Comparison of ENCODE assay signal across 9 mouse cellular contexts in genomic region chr17:53554088-53554487, GRCm38 (mm10). TPM values are rescaled to one million over a fixed set of nuclear protein-coding genes. Genes with fewer than 3 reads are reported as not detected.
DNase-seq lines count a peak whose midpoint lies in the region; ATAC-seq and TF ChIP-seq lines count a peak whose summit lies in the region.
"Had no signal": no experiment of that assay in that cellular context is flagged by ENCODE, and none has a peak within 500 bp of the region (broad histone marks: within the 10 kb centered on the region; RNA-seq: fewer than 3 reads in every experiment).

No protein-coding gene starts in this region.

- H3K9me3 ChIP-seq in midbrain, embryonic 14.5 days (ENCODE audit: control insufficient read depth, low read length), result no peaks in the 10 kb centered on the region
- H3K9me3 ChIP-seq in midbrain, embryonic 16.5 days (replicated peaks; ENCODE audit: control insufficient read depth, low read length, poor library complexity, severe bottlenecking), result no peaks in the 10 kb centered on the region

- H3K27ac ChIP-seq in cerebellum, adult 2 months (ENCODE audit: insufficient read depth, low read length), result no peak overlapping the region
- no peak overlapping the region for H3K27ac ChIP-seq in midbrain, embryonic 14.5 days (replicated peaks; ENCODE audit: low read depth, low read length)
- no peak overlapping the region for H3K27ac ChIP-seq in midbrain, embryonic 16.5 days (ENCODE audit: low read length)
- no peak overlapping the region for H3K27ac ChIP-seq in cortical plate, adult 2 months (ENCODE audit: insufficient read depth, low read length)
- H3K27ac ChIP-seq: macrophage had no signal

- no peak overlapping the region for H3K4me3 ChIP-seq in cerebellum, adult 2 months (replicated peaks; ENCODE audit: insufficient read depth, low read depth, low read length)
- H3K4me3 ChIP-seq in midbrain, embryonic 14.5 days (replicated peaks; ENCODE audit: low read depth, low read length), result no peak overlapping the region
- H3K4me3 ChIP-seq in midbrain, embryonic 16.5 days (ENCODE audit: low read depth, low read length), result no peak overlapping the region
- no peak overlapping the region for H3K4me3 ChIP-seq in cortical plate, adult 2 months (ENCODE audit: insufficient read depth, low read length)

- H3K4me2 ChIP-seq in midbrain, embryonic 14.5 days (ENCODE audit: low read length), result no peak overlapping the region
- no peak overlapping the region for H3K4me2 ChIP-seq in midbrain, embryonic 16.5 days (ENCODE audit: low read length)

- WGBS in cerebellum, adult 2 months, result 70% methylated on average over 4 of the region's 4 CpGs
- 65% methylated on average over 4 of the region's 4 CpGs for WGBS in midbrain, embryonic 14.5 days
- 63% methylated on average over 4 of the region's 4 CpGs for WGBS in midbrain, embryonic 16.5 days

- TF ChIP-seq CTCF in cerebellum, adult 2 months (IDR thresholded peaks at IDR 0.05; ENCODE audit: borderline replicate concordance, insufficient read depth, low read depth, low read length), result peak; percentile 37; the same call in 1 of the 2 replicates
- TF ChIP-seq CTCF in cortical plate, adult 2 months (IDR thresholded peaks at IDR 0.05; ENCODE audit: extremely low read depth, insufficient read depth, low read length), result 0 out of 2 replicates have a peak, but pooled peaks have one; percentile 1

- no peaks in the 10 kb centered on the region for H3K27me3 ChIP-seq in cerebellum, adult 2 months (ENCODE audit: control insufficient read depth, insufficient read depth, low read length)
- H3K27me3 ChIP-seq in midbrain, embryonic 14.5 days (ENCODE audit: control insufficient read depth, insufficient read depth, low read length), result no peaks in the 10 kb centered on the region
- H3K27me3 ChIP-seq in midbrain, embryonic 16.5 days (ENCODE audit: control insufficient read depth, insufficient read depth, low read depth, low read length), result no peaks in the 10 kb centered on the region

- H3K36me3 ChIP-seq in midbrain, embryonic 14.5 days (ENCODE audit: control insufficient read depth, insufficient read depth, low read length), result no peaks in the 10 kb centered on the region
- H3K36me3 ChIP-seq in midbrain, embryonic 16.5 days (ENCODE audit: control insufficient read depth, insufficient read depth, low read length), result no peaks in the 10 kb centered on the region

- DNase-seq in cerebellum, adult 2 months, result no peak
- no peak for DNase-seq in cerebellum, postnatal 36 days
- peak; percentile 34 for DNase-seq in midbrain, embryonic 14.5 days
- DNase-seq in retina, embryonic 14.5 days (ENCODE audit: low spot score), result peak; percentile 29
- DNase-seq in ovary, adult 18-20 months (ENCODE audit: low spot score), result no peak
- no peak for DNase-seq in right cerebral cortex, postnatal 14 days

- no peak overlapping the region for H3K9ac ChIP-seq in midbrain, embryonic 14.5 days (replicated peaks; ENCODE audit: low read length)
- no peak overlapping the region for H3K9ac ChIP-seq in midbrain, embryonic 16.5 days (ENCODE audit: low read depth, low read length)

- no peak for ATAC-seq in midbrain, embryonic 14.5 days (ENCODE audit: low FRiP score, low TSS enrichment)
- no peak for ATAC-seq in midbrain, embryonic 16.5 days

- H3K4me1 ChIP-seq in cerebellum, adult 2 months (ENCODE audit: control insufficient read depth, insufficient read depth, low read length), result no peaks in the 10 kb centered on the region
- no peaks in the 10 kb centered on the region for H3K4me1 ChIP-seq in midbrain, embryonic 14.5 days (ENCODE audit: control insufficient read depth, insufficient read depth, low read length)
- no peaks in the 10 kb centered on the region for H3K4me1 ChIP-seq in midbrain, embryonic 16.5 days (ENCODE audit: control insufficient read depth, insufficient read depth, low read length)
- H3K4me1 ChIP-seq in cortical plate, adult 2 months (ENCODE audit: control insufficient read depth, insufficient read depth, low read length), result no peaks in the 10 kb centered on the region

- no peak for TF ChIP-seq POLR2A in cerebellum, adult 2 months (IDR thresholded peaks at IDR 0.05; ENCODE audit: borderline replicate concordance, insufficient read depth, low read length)
- TF ChIP-seq POLR2A in cortical plate, adult 2 months (IDR thresholded peaks at IDR 0.05; ENCODE audit: extremely low read depth, insufficient read depth, low read length), result no peak

RNA-seq across cellular contexts. Expression of gene Kat2b, which starts 12.6 kb away (rescaled TPM):
- 40.5 and 43.4 TPM in 2 replicates for polyA plus RNA-seq in cerebellum, adult 2 months (2012; rRNA removed)
- polyA plus RNA-seq in midbrain, embryonic 14.5 days (2014; fragmentation: Nextera tagmentation; extraction: Ambion mirVana), result 9.2 and 9.4 TPM in 2 replicates
- polyA plus RNA-seq in midbrain, embryonic 16.5 days (2015; fragmentation: Nextera tagmentation; extraction: Ambion mirVana), result 7.2 and 8.7 TPM in 2 replicates
- 11.0 and 12.2 TPM in 2 replicates for polyA plus RNA-seq in cortical plate, adult 2 months (2012; rRNA removed)

RNA-seq across cellular contexts. Expression of gene Pp2d1, which starts 14.8 kb away (rescaled TPM):
- not detected in 2 replicates for polyA plus RNA-seq in cerebellum, adult 2 months (2012; rRNA removed)
- polyA plus RNA-seq in midbrain, embryonic 14.5 days (2014; fragmentation: Nextera tagmentation; extraction: Ambion mirVana), result 0.49 and 0.66 TPM in 2 replicates
- 0.46 and 0.50 TPM in 2 replicates for polyA plus RNA-seq in midbrain, embryonic 16.5 days (2015; fragmentation: Nextera tagmentation; extraction: Ambion mirVana)
- 0.04 TPM in 1 of 2 replicates, not detected in the other for polyA plus RNA-seq in cortical plate, adult 2 months (2012; rRNA removed)
- polyA plus RNA-seq: macrophage had no signal

Comparison
In these comparisons a context has a peak if more than half of its experiments do, and no peak if none do; other contexts are left out.
1. DNase-seq: peak in midbrain, embryonic 14.5 days (single experiment) and retina, embryonic 14.5 days (single experiment); none in cerebellum, adult 2 months (0 of 2), cerebellum, postnatal 36 days (0 of 2), ovary, adult 18-20 months (single experiment) and right cerebral cortex, postnatal 14 days (single experiment).